Comparison of ENCODE assay signal across 18 mouse cellular contexts in the genomic region with DNA sequence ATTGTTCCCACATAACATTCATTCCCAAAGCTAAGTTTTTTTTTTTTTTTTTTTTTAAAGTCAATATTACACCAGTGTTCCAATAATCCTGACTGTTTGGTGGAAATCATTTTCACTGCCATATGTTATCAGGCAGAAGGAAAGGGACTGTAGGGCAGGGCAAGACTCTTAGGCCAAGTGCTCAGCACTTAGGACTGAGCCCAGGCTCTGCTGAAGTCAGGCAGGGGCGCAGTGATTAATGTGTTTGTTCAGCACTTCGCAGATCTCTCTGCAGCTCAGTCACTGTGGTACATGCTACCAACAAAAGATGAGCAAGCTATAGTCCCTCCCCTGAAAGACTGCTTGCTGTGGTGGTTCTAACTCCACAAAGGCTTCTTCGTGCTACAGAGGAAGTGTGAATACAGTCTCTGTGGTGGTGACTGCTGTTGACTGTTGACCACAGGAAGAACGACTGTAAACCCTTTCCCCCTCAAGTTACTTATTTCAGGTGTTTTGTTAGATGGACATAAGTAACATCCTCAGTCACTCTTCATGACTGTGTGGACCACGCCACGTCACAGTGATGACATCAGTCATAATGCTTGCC. TPM values are rescaled to one million over a fixed set of nuclear protein-coding genes. Genes with fewer than 3 reads are reported as not detected.
A peak's percentile ranks its signal among the peaks of the same experiment; 100 is the strongest.
DNase-seq lines count a peak whose midpoint lies in the region; ATAC-seq and TF ChIP-seq lines count a peak whose summit lies in the region.
"Had no signal": no experiment of that assay in that cellular context is flagged by ENCODE, and none has a peak within 500 bp of the region (broad histone marks: within the 10 kb centered on the region; RNA-seq: fewer than 3 reads in every experiment).

No protein-coding gene starts in this region.

- no peaks in the 10 kb centered on the region for H3K27me3 ChIP-seq in intestine, embryonic 16.5 days (replicated peaks; ENCODE audit: control insufficient read depth, insufficient read depth, low read length)
- no peaks in the 10 kb centered on the region; the same call in 1 of the 2 replicates for H3K27me3 ChIP-seq in kidney, adult 2 months (replicated peaks; ENCODE audit: control insufficient read depth, insufficient read depth, low read length)
- H3K27me3 ChIP-seq: kidney, embryonic 15.5 days; liver, embryonic 12.5 days; neural tube, embryonic 15.5 days had no signal

- no peaks in the 10 kb centered on the region for H3K36me3 ChIP-seq in intestine, embryonic 16.5 days (ENCODE audit: control insufficient read depth, insufficient read depth, low read length)
- H3K36me3 ChIP-seq in kidney, adult 2 months (ENCODE audit: control insufficient read depth, insufficient read depth, low read length), result no peaks in the 10 kb centered on the region
- H3K36me3 ChIP-seq: kidney, embryonic 15.5 days; liver, embryonic 12.5 days; neural tube, embryonic 15.5 days had no signal

- no peak for TF ChIP-seq POLR2A in kidney, adult 2 months (IDR thresholded peaks at IDR 0.05; ENCODE audit: low read depth, low read length)

- ATAC-seq in granulocyte monocyte progenitor cell, adult 5-6 weeks (replicated peaks; ENCODE audit: poor library complexity, severe bottlenecking), result peak; percentile 84
- ATAC-seq in intestine, embryonic 16.5 days, result no peak
- ATAC-seq: liver, embryonic 12.5 days had no signal

- 60% methylated on average over 6 of the region's 6 CpGs for WGBS in intestine, embryonic 16.5 days
- 79% methylated on average over 6 of the region's 6 CpGs for WGBS in kidney, adult 2 months

- H3K9me3 ChIP-seq in intestine, embryonic 16.5 days (ENCODE audit: control insufficient read depth, low read length), result no peaks in the 10 kb centered on the region
- H3K9me3 ChIP-seq: kidney, embryonic 15.5 days; liver, embryonic 12.5 days; neural tube, embryonic 15.5 days had no signal

- DNase-seq in layer of hippocampus, adult 2 months (ENCODE audit: low spot score in 2 of 2), result no peak
- DNase-seq in layer of hippocampus, adult 11-12 months (ENCODE audit: low spot score), result no peak
- peak; percentile 6 for DNase-seq in CD4-positive, CD25-positive, alpha-beta regulatory T cell, adult 2 months (ENCODE audit: low read depth, low spot score)
- peak; percentile 56 to 70 for DNase-seq in natural killer cell, adult 2 months (ENCODE audit: low spot score in 2 of 2)
- no peak for DNase-seq in kidney, adult 2 months
- DNase-seq: adrenal gland, postnatal 10 days; cerebellum, adult 18-20 months; retina, postnatal 1 day had no signal

- H3K27ac ChIP-seq in layer of hippocampus, adult 2 months, result peak overlapping the region; percentile 32; the same call in 1 of the 2 replicates
- H3K27ac ChIP-seq in intestine, embryonic 16.5 days (ENCODE audit: low read length), result no peak overlapping the region
- no peak overlapping the region for H3K27ac ChIP-seq in kidney, adult 2 months (ENCODE audit: insufficient read depth, low read depth, low read length)
- H3K27ac ChIP-seq: kidney, embryonic 15.5 days; liver, embryonic 12.5 days; neural tube, embryonic 15.5 days had no signal

- peaks cover 9% of the 10 kb centered on the region for H3K4me1 ChIP-seq in intestine, embryonic 16.5 days (ENCODE audit: control insufficient read depth, insufficient read depth, low read length)
- H3K4me1 ChIP-seq in kidney, adult 2 months (ENCODE audit: control insufficient read depth, insufficient read depth, low read length), result no peaks in the 10 kb centered on the region; the same call in 1 of the 2 replicates
- H3K4me1 ChIP-seq: neural tube, embryonic 15.5 days had no signal

- H3K4me2 ChIP-seq in intestine, embryonic 16.5 days (ENCODE audit: low read depth, low read length), result no peak overlapping the region
- H3K4me2 ChIP-seq: kidney, embryonic 15.5 days; liver, embryonic 12.5 days; midbrain, embryonic 11.5 days; neural tube, embryonic 15.5 days had no signal

- no peak overlapping the region for H3K4me3 ChIP-seq in layer of hippocampus, adult 2 months
- no peak overlapping the region for H3K4me3 ChIP-seq in intestine, embryonic 16.5 days (ENCODE audit: low read length)
- H3K4me3 ChIP-seq in kidney, adult 2 months (ENCODE audit: insufficient read depth, low read depth, low read length), result no peak overlapping the region
- H3K4me3 ChIP-seq: kidney, embryonic 15.5 days; liver, embryonic 12.5 days; neural tube, embryonic 15.5 days had no signal

- H3K9ac ChIP-seq in intestine, embryonic 16.5 days (ENCODE audit: low read depth, low read length), result no peak overlapping the region
- H3K9ac ChIP-seq: kidney, embryonic 15.5 days; liver, embryonic 12.5 days; neural tube, embryonic 15.5 days had no signal

- TF ChIP-seq CTCF in layer of hippocampus, adult 2 months (conservative IDR thresholded peaks at IDR 0.05), result no peak
- no peak for TF ChIP-seq CTCF in kidney, adult 2 months (conservative IDR thresholded peaks at IDR 0.05; ENCODE audit: insufficient read depth, insufficient read length, low read depth, low read length)

RNA-seq across cellular contexts. Expression of gene Mnd1, which starts 29.8 kb away (rescaled TPM):
- 1 to 10 TPM; 1.8 to 2.9 TPM for total RNA-seq in layer of hippocampus, adult 2 months (2021)
- total RNA-seq in granulocyte monocyte progenitor cell, adult 5-6 weeks (2014; fragmentation: Nextera tagmentation), result 13.9 and 37.9 TPM in 2 replicates
- total RNA-seq in granulocyte monocyte progenitor cell, adult 5-6 weeks (2017), result 32.1 and 43.3 TPM in 2 replicates
- 8.0 and 9.9 TPM in 2 replicates for polyA plus RNA-seq in intestine, embryonic 16.5 days (2015; fragmentation: Nextera tagmentation; extraction: Ambion mirVana)
- 0.54 and 0.72 TPM in 2 replicates for polyA plus RNA-seq in kidney, adult 2 months (2012; rRNA removed)

RNA-seq across cellular contexts. Expression of gene Gm6525, which starts 48.1 kb away (rescaled TPM):
- total RNA-seq in layer of hippocampus, adult 2 months (2021), result not detected
- not detected in 2 replicates for total RNA-seq in granulocyte monocyte progenitor cell, adult 5-6 weeks (2014; fragmentation: Nextera tagmentation)
- total RNA-seq in granulocyte monocyte progenitor cell, adult 5-6 weeks (2017), result 0.15 TPM in 1 of 2 replicates, not detected in the other
- 1.2 and 1.4 TPM in 2 replicates for polyA plus RNA-seq in intestine, embryonic 16.5 days (2015; fragmentation: Nextera tagmentation; extraction: Ambion mirVana)
- not detected in 2 replicates for polyA plus RNA-seq in kidney, adult 2 months (2012; rRNA removed)
- total RNA-seq: layer of hippocampus, adult 18-20 months; left cerebral cortex, adult 18-20 months had no signal
- polyA plus RNA-seq: brain, embryonic 14.5 days; liver, embryonic 12.5 days; urinary bladder, adult 2 months had no signal

Comparison
In these comparisons a context has a peak if more than half of its experiments do, and no peak if none do; other contexts are left out.
1. DNase-seq: peak in CD4-positive, CD25-positive, alpha-beta regulatory T cell, adult 2 months (single experiment) and natural killer cell, adult 2 months (2 of 2); none in layer of hippocampus, adult 2 months (0 of 2), layer of hippocampus, adult 11-12 months (single experiment) and kidney, adult 2 months (single experiment).